Mouse (Mus musculus) thymus, adult 2 months (tissue): ENCODE measurements around the gene Taar7e.

ENCODE experiments used
- CTCF ChIP-seq: fragments of 200-500 bp; IDR thresholded peaks from 2 replicates; pipeline ENCODE4 v1.5.1; 2012; ENCODE audit warnings: mild to moderate bottlenecking, control low read depth, low read length, moderate library complexity, borderline replicate concordance; ENCODE audit not compliant: control insufficient read depth, poor library complexity, insufficient read depth; ENCODE audit errors: extremely low read depth
- POLR2A ChIP-seq: fragments of 200-500 bp; IDR thresholded peaks from 2 replicates; pipeline ENCODE4 v1.6.1; 2012; ENCODE audit warnings: mild to moderate bottlenecking, low read length, control low read depth, moderate library complexity; ENCODE audit not compliant: control insufficient read depth, poor library complexity, insufficient read depth; ENCODE audit errors: extremely low read depth

DNA sequence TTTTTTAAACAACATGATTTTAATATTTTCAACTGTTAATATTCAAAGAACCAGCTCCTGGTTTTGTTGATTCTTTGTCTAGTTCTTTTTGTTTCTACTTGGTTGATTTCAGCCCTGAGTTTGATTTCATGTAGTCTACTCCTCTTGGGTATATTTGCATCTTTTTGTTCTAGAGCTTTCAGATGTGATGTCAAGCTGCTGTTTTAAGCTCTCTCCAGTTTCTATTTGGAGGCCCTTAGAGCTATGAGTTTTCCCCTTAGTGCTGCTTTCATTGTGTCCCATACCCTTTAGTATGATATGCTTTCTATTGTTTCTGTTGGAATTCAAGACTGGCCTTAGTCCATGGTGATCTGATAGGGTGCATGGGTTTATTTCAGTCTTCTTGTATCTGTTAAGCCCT lies 6.1 kb upstream of the Taar7e start:
- TF ChIP-seq POLR2A (no peak), CTCF (no peak)
